ENCODE assay signal across 8 mouse cellular contexts in genomic region chr5:34760850-34761508, GRCm38 (mm10). TPM values are rescaled to one million over a fixed set of nuclear protein-coding genes. Genes with fewer than 3 reads are reported as not detected.
DNase-seq lines count a peak whose midpoint lies in the region; ATAC-seq and TF ChIP-seq lines count a peak whose summit lies in the region.

No protein-coding gene starts in this region.

- H3K4me3 ChIP-seq in lung, embryonic 14.5 days (ENCODE audit: low read depth, low read length): peak overlapping the region; percentile 98
- peak overlapping the region; percentile 100 for H3K4me3 ChIP-seq in embryonic facial prominence, embryonic 10.5 days
- H3K4me3 ChIP-seq in hindbrain, embryonic 14.5 days (replicated peaks; ENCODE audit: low read length): peak overlapping the region; percentile 97
- H3K4me3 ChIP-seq in stomach, postnatal 0 days (ENCODE audit: low read depth, low read length): peak overlapping the region; percentile 89

- no peaks in the 10 kb centered on the region for H3K36me3 ChIP-seq in lung, embryonic 14.5 days (ENCODE audit: insufficient read depth)
- H3K36me3 ChIP-seq in embryonic facial prominence, embryonic 10.5 days (replicated peaks): 0 out of 2 replicates have a peak, but pooled peaks cover 7% of the 10 kb centered on the region
- H3K36me3 ChIP-seq in hindbrain, embryonic 14.5 days (replicated peaks; ENCODE audit: control insufficient read depth, insufficient read depth): no peaks in the 10 kb centered on the region
- H3K36me3 ChIP-seq in stomach, postnatal 0 days (ENCODE audit: control insufficient read depth, insufficient read depth, low read length): no peaks in the 10 kb centered on the region

- peak overlapping the region; percentile 95 for H3K4me2 ChIP-seq in lung, embryonic 14.5 days
- H3K4me2 ChIP-seq in hindbrain, embryonic 14.5 days (replicated peaks): peak overlapping the region; percentile 75
- H3K4me2 ChIP-seq in stomach, postnatal 0 days (replicated peaks; ENCODE audit: low read depth): peak overlapping the region; percentile 96

- ATAC-seq in cerebellum, adult (ENCODE audit: insufficient number of reproducible peaks, low FRiP score, low TSS enrichment): peak; percentile 54; the same call in 1 of the 2 replicates
- ATAC-seq in lung, embryonic 14.5 days (ENCODE audit: insufficient read depth): peak; percentile 36
- no peak for ATAC-seq in hindbrain, embryonic 14.5 days (ENCODE audit: low FRiP score)
- peak; percentile 13; the same call in 1 of the 2 replicates for ATAC-seq in stomach, postnatal 0 days (ENCODE audit: low FRiP score, low TSS enrichment)

- no peaks in the 10 kb centered on the region for H3K9me3 ChIP-seq in lung, embryonic 14.5 days (ENCODE audit: low read depth, low read length)
- no peaks in the 10 kb centered on the region; the same call in 1 of the 2 replicates for H3K9me3 ChIP-seq in embryonic facial prominence, embryonic 10.5 days
- H3K9me3 ChIP-seq in hindbrain, embryonic 14.5 days (ENCODE audit: control insufficient read depth, low read length): no peaks in the 10 kb centered on the region
- no peaks in the 10 kb centered on the region for H3K9me3 ChIP-seq in stomach, postnatal 0 days (ENCODE audit: control insufficient read depth, low read length)

- no peak for TF ChIP-seq CTCF in lung, embryonic 14.5 days (IDR thresholded peaks at IDR 0.05; ENCODE audit: low read depth)
- no peak for TF ChIP-seq CTCF in stomach, postnatal 0 days (IDR thresholded peaks at IDR 0.05; ENCODE audit: low read depth)

- WGBS in lung, embryonic 14.5 days: 1% methylated on average over 19 of the region's 19 CpGs
- WGBS in embryonic facial prominence, embryonic 10.5 days: 1% methylated on average over 19 of the region's 19 CpGs
- 1% methylated on average over 19 of the region's 19 CpGs for WGBS in hindbrain, embryonic 14.5 days
- WGBS in stomach, postnatal 0 days: under 1% methylated on average over 19 of the region's 19 CpGs

- no peak for DNase-seq in cerebellum, postnatal 25 days
- DNase-seq in lung, embryonic 14.5 days: no peak
- no peak for DNase-seq in lung, postnatal 36 days
- no peak for DNase-seq in embryonic facial prominence, embryonic 10.5 days (ENCODE audit: low spot score)
- DNase-seq in hindbrain, embryonic 14.5 days (ENCODE audit: low spot score): peak; percentile 24
- DNase-seq in lung, postnatal 10 days: peak; percentile 28
- no peak for DNase-seq in stomach, postnatal 0 days (ENCODE audit: low spot score)

- TF ChIP-seq EP300 in stomach, postnatal 0 days (optimal IDR thresholded peaks at IDR 0.05): no peak

- peaks cover 9% of the 10 kb centered on the region for H3K4me1 ChIP-seq in lung, embryonic 14.5 days (ENCODE audit: insufficient read depth)
- peaks cover 17% of the 10 kb centered on the region for H3K4me1 ChIP-seq in embryonic facial prominence, embryonic 10.5 days
- peaks cover 13% of the 10 kb centered on the region for H3K4me1 ChIP-seq in hindbrain, embryonic 14.5 days (replicated peaks; ENCODE audit: control insufficient read depth, insufficient read depth, low read length)
- no peaks in the 10 kb centered on the region for H3K4me1 ChIP-seq in stomach, postnatal 0 days (replicated peaks; ENCODE audit: control insufficient read depth, insufficient read depth)

- H3K9ac ChIP-seq in lung, embryonic 14.5 days: peak overlapping the region; percentile 98
- H3K9ac ChIP-seq in hindbrain, embryonic 14.5 days: peak overlapping the region; percentile 92
- H3K9ac ChIP-seq in stomach, postnatal 0 days (ENCODE audit: low read length): peak overlapping the region; percentile 89

- no peaks in the 10 kb centered on the region for H3K27me3 ChIP-seq in lung, embryonic 14.5 days (ENCODE audit: insufficient read depth, low read length)
- no peaks in the 10 kb centered on the region for H3K27me3 ChIP-seq in embryonic facial prominence, embryonic 10.5 days (replicated peaks; ENCODE audit: low read depth, poor library complexity, severe bottlenecking)
- H3K27me3 ChIP-seq in hindbrain, embryonic 14.5 days (ENCODE audit: control insufficient read depth, insufficient read depth, low read length): no peaks in the 10 kb centered on the region
- no peaks in the 10 kb centered on the region for H3K27me3 ChIP-seq in stomach, postnatal 0 days (ENCODE audit: control insufficient read depth, insufficient read depth, low read length)

- H3K27ac ChIP-seq in lung, embryonic 14.5 days (ENCODE audit: low read depth): peak overlapping the region; percentile 21; the same call in 1 of the 2 replicates
- peak overlapping the region; percentile 94 for H3K27ac ChIP-seq in embryonic facial prominence, embryonic 10.5 days (replicated peaks)
- H3K27ac ChIP-seq in hindbrain, embryonic 14.5 days: peak overlapping the region; percentile 92
- H3K27ac ChIP-seq in stomach, postnatal 0 days (replicated peaks): peak overlapping the region; percentile 90

RNA-seq across cellular contexts. Expression of gene Htt, which starts 0.6 kb away (rescaled TPM):
- polyA plus RNA-seq in lung, embryonic 14.5 days (2014; fragmentation: Nextera tagmentation; extraction: Ambion mirVana): 19.8 and 22.8 TPM in 2 replicates
- 15.5 and 17.6 TPM in 2 replicates for polyA plus RNA-seq in embryonic facial prominence, embryonic 10.5 days (2016; fragmentation: Nextera tagmentation; extraction: Ambion mirVana)
- polyA plus RNA-seq in hindbrain, embryonic 14.5 days (2014; fragmentation: Nextera tagmentation; extraction: Ambion mirVana): 16.4 and 20.2 TPM in 2 replicates
- 3.0 and 3.5 TPM in 2 replicates for polyA plus RNA-seq in stomach, postnatal 0 days (2015; fragmentation: Nextera tagmentation; extraction: Ambion mirVana)

Comparison
In these comparisons a context has a peak if more than half of its experiments do, and no peak if none do; other contexts are left out.
1. DNase-seq: peak in hindbrain, embryonic 14.5 days (single experiment) and lung, postnatal 10 days (single experiment); none in cerebellum, postnatal 25 days (0 of 2), lung, embryonic 14.5 days (single experiment), lung, postnatal 36 days (single experiment), embryonic facial prominence, embryonic 10.5 days (single experiment) and stomach, postnatal 0 days (single experiment).
2. H3K27ac ChIP-seq: peak in every context shown above with its lines; median percentile 94 in embryonic facial prominence, embryonic 10.5 days; 92 in hindbrain, embryonic 14.5 days; 90 in stomach, postnatal 0 days; 21 in lung, embryonic 14.5 days.
3. Peak in every context shown above with its lines, with median percentiles within 50 percentile points of each other: H3K4me2 ChIP-seq, H3K4me3 ChIP-seq and H3K9ac ChIP-seq.